Mouse (Mus musculus): Measurements from ENCODE around the gene Grk6.
"Not testable (repeated sequence)": the region's sequence is repeated elsewhere in the genome, so short reads cannot be mapped to it uniquely, and the experiment has no call there.

Gene Grk6

GRCm38 (mm10) chr13:55429226-55429888 is 15.5 kb upstream of the Grk6 start:
- DNase-seq = no peak

GRCm38 (mm10) chr13:55430566-55430965 is 14.3 kb upstream of the Grk6 start:
- no peak for DNase-seq

GRCm38 (mm10) chr13:55431889-55432685 is 12.8 kb upstream of the Grk6 start:
- DNase-seq = peak; percentile 58 to 71

GRCm38 (mm10) chr13:55437111-55437629 is 7.7 kb upstream of the Grk6 start:
- not testable (repeated sequence) for DNase-seq

- DNase-seq = no peak
Observed at GRCm38 (mm10) chr13:55443799-55444285, 1.0 kb upstream of the Grk6 start.

- DNase-seq = peak in 1 of 2 experiments; percentile 88
Observed at GRCm38 (mm10) chr13:55444286-55444936, 461 bp upstream of the Grk6 start.

- DNase-seq = peak; percentile 61 to 72
Observed at GRCm38 (mm10) chr13:55445361-55446091, 654 bp downstream of the Grk6 start.

- DNase-seq = peak in 1 of 2 experiments; percentile 45
Observed at GRCm38 (mm10) chr13:55446483-55447105, 1.7 kb downstream of the Grk6 start.

GRCm38 (mm10) chr13:55447543-55447943 is 2.7 kb downstream of the Grk6 start:
- peak; percentile 69 to 83 for DNase-seq

- DNase-seq = no peak
Observed at GRCm38 (mm10) chr13:55448131-55448530, 3.3 kb downstream of the Grk6 start.

GRCm38 (mm10) chr13:55449205-55449604 is 4.3 kb downstream of the Grk6 start:
- peak; percentile 49 to 69 for DNase-seq

GRCm38 (mm10) chr13:55449679-55450441 is 5.0 kb downstream of the Grk6 start:
- peak; percentile 76 to 86 for DNase-seq

- peak in 1 of 2 experiments; percentile 33 for DNase-seq
Observed at GRCm38 (mm10) chr13:55450511-55450980, 5.7 kb downstream of the Grk6 start.

- peak in 1 of 2 experiments; percentile 13 for DNase-seq
Observed at GRCm38 (mm10) chr13:55451296-55451695, 6.4 kb downstream of the Grk6 start.

- peak in 1 of 2 experiments; percentile 8 for DNase-seq
Observed at GRCm38 (mm10) chr13:55451785-55452549, 7.1 kb downstream of the Grk6 start.

GRCm38 (mm10) chr13:55462965-55463364 is 18.1 kb downstream of the Grk6 start:
- DNase-seq = no peak

- peak in 1 of 2 experiments; percentile 24 for DNase-seq
Observed at GRCm38 (mm10) chr13:55463399-55464026, 18.6 kb downstream of the Grk6 start.

- DNase-seq = peak; percentile 67 to 83
Observed at GRCm38 (mm10) chr13:55464027-55464884, 19.4 kb downstream of the Grk6 start, which contains the start of gene Prr7. Prr7 (plus strand) TSS chr13:55464267.

Measured in thymus, postnatal 36 days (tissue).